In genomic region chr2:66189197-66189596, GRCm38 (mm10) we compare ENCODE assay signal across 6 mouse cellular contexts.
A peak's percentile ranks its signal among the peaks of the same experiment; 100 is the strongest.
DNase-seq lines count a peak whose midpoint lies in the region; ATAC-seq and TF ChIP-seq lines count a peak whose summit lies in the region.
"Not testable (repeated sequence)": the region's sequence is repeated elsewhere in the genome, so short reads cannot be mapped to it uniquely, and the experiment has no call there.

No protein-coding gene starts in this region.

- WGBS in limb, embryonic 11.5 days, result 96% methylated on average over 12 of the region's 12 CpGs
- 97% methylated on average over 12 of the region's 12 CpGs for WGBS in lung, embryonic 14.5 days

- not testable (repeated sequence) for ATAC-seq in limb, embryonic 11.5 days (ENCODE audit: insufficient number of reproducible peaks, low FRiP score, low TSS enrichment, low read depth); lung, embryonic 14.5 days (ENCODE audit: insufficient read depth)
- ATAC-seq in monocyte, adult 5-6 weeks (replicated peaks; ENCODE audit: insufficient number of reproducible peaks, low FRiP score, low TSS enrichment, poor library complexity, severe bottlenecking), result peak; percentile 79
- ATAC-seq in neutrophil, adult 5-6 weeks (ENCODE audit: extremely low read depth, insufficient number of reproducible peaks, low FRiP score, poor library complexity, severe bottlenecking), result peak; percentile 58

- H3K9ac ChIP-seq in limb, embryonic 11.5 days (ENCODE audit: low read length); lung, embryonic 14.5 days: not testable (repeated sequence)

- not testable (repeated sequence) for H3K27me3 ChIP-seq in limb, embryonic 11.5 days (ENCODE audit: control insufficient read depth, insufficient read depth, low read length); lung, embryonic 14.5 days (ENCODE audit: insufficient read depth, low read length)

- not testable (repeated sequence) for H3K36me3 ChIP-seq in limb, embryonic 11.5 days (ENCODE audit: control insufficient read depth, insufficient read depth, low read length); lung, embryonic 14.5 days (ENCODE audit: insufficient read depth)

- not testable (repeated sequence) for TF ChIP-seq POLR2A in embryonic fibroblast, embryonic 13.5 days (IDR thresholded peaks at IDR 0.05; ENCODE audit: low read depth, low read length)

- H3K4me2 ChIP-seq in limb, embryonic 11.5 days (ENCODE audit: low read depth, severe bottlenecking); lung, embryonic 14.5 days: not testable (repeated sequence)

- H3K4me1 ChIP-seq in embryonic fibroblast, embryonic 13.5 days (ENCODE audit: control insufficient read depth, insufficient read depth, low read length); limb, embryonic 11.5 days (ENCODE audit: control insufficient read depth, insufficient read depth, low read length); lung, embryonic 14.5 days (ENCODE audit: insufficient read depth): not testable (repeated sequence)

- peak; percentile 53 for DNase-seq in embryo, embryonic 10 days (ENCODE audit: low spot score)
- DNase-seq in limb, embryonic 11.5 days (ENCODE audit: low spot score), result peak; percentile 20
- peak; percentile 64 for DNase-seq in lung, embryonic 14.5 days

- H3K27ac ChIP-seq in embryonic fibroblast, embryonic 13.5 days (ENCODE audit: insufficient read depth, low read length); limb, embryonic 11.5 days (replicated peaks; ENCODE audit: low read depth, low read length); lung, embryonic 14.5 days (ENCODE audit: low read depth): not testable (repeated sequence)

- H3K4me3 ChIP-seq in embryonic fibroblast, embryonic 13.5 days (ENCODE audit: insufficient read depth, low read length); limb, embryonic 11.5 days (ENCODE audit: low read depth, low read length); lung, embryonic 14.5 days (ENCODE audit: low read depth, low read length): not testable (repeated sequence)

- not testable (repeated sequence) for H3K9me3 ChIP-seq in limb, embryonic 11.5 days (ENCODE audit: control insufficient read depth, low read length); lung, embryonic 14.5 days (ENCODE audit: low read depth, low read length)

- peak; percentile 16; the same call in 1 of the 2 replicates for TF ChIP-seq CTCF in embryonic fibroblast, embryonic 13.5 days (IDR thresholded peaks at IDR 0.05; ENCODE audit: borderline replicate concordance, insufficient read depth, low read length)
- TF ChIP-seq CTCF in lung, embryonic 14.5 days (IDR thresholded peaks at IDR 0.05; ENCODE audit: low read depth), result not testable (repeated sequence)
